Mouse (Mus musculus): ENCODE data around the gene Nat8f6. TPM values are rescaled to one million over a fixed set of nuclear protein-coding genes. Genes with fewer than 3 reads are reported as not detected.
"Not testable (repeated sequence)": the region's sequence is repeated elsewhere in the genome, so short reads cannot be mapped to it uniquely, and the experiment has no call there.

The Nat8f6 gene
- total RNA-seq, 2 experiments from 2014 or later, result not detected

DNA sequence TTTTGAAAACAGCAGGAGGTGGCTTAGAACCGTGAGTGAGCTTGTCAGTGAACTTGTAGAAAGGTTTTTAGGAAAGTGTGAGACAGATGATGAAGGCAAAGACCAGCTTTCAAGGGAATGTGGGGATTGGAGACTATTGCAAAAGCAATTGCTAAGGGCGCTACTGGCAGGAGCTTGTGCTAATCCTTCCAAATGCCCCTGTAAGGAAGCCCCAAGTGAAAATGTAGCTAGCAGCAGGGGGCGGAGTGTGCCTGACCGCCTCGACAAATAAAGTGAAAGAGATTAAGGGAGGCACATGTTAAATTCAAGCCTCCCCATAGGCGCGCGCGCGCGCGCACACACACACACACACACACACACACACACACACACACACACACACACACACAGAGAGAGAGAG is 16.6 kb upstream of the Nat8f6 start:
- intact Hi-C loops (cut with DNase I), result loop anchor here (5.0 to 10.0 kb wide), 2 partner anchors 55 to 167 kb away; no protein-coding TSS in a partner anchor
- DNase-seq, result not testable (repeated sequence)

GRCm38 (mm10) chr6:85836827-85837226 is 16.1 kb upstream of the Nat8f6 start:
- DNase-seq, result peak; percentile 47 to 51
- intact Hi-C loops (cut with DNase I), result loop anchor here (5.0 to 10.0 kb wide), 2 partner anchors 55 to 168 kb away; no protein-coding TSS in a partner anchor

DNA sequence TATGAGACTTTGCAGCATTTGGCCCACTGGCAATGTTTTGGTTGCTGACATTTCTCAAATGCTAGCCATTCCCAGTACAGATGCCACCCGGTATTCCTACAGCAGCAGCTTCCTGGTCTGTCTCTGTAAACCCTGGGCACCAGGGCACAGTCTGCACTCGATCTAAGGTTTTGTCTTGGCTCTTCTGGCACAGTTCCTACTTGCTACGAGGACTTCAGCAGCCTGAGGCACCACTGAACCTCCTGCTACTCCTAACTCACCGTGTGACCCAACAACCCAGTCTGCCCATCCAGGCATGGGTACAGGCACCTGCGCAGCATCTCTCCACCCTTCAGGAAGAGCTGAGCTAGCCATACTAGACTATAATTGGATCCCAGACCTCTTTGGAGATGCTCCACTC is 15.3 kb upstream of the Nat8f6 start:
- intact Hi-C loops (cut with DNase I), result loop anchor here (5.0 to 10.0 kb wide), 2 partner anchors 56 to 169 kb away; no protein-coding TSS in a partner anchor
- DNase-seq, result not testable (repeated sequence)

DNA sequence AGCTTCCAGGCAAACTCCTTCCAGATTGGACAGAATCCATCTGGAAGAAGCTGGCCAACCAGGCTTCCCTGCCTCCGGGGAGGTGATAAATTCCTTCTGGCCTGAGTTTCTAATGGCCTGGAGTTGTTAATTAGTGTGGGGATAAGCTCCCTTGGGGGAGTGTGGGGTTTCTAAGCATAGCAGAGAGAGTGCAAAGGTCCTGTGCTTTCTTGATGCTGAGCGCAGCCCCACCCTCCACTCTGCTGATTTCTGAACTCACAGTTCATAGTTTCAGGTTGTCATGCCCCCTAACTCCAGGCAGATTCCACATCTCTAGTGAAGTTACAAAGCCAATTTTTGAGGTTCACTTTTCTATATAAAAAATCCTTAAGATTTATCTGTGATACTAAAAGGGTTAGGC is 14.3 kb upstream of the Nat8f6 start:
- intact Hi-C loops (cut with DNase I), result loop anchor here (5.0 to 10.0 kb wide), 2 partner anchors 57 to 170 kb away; no protein-coding TSS in a partner anchor

DNA sequence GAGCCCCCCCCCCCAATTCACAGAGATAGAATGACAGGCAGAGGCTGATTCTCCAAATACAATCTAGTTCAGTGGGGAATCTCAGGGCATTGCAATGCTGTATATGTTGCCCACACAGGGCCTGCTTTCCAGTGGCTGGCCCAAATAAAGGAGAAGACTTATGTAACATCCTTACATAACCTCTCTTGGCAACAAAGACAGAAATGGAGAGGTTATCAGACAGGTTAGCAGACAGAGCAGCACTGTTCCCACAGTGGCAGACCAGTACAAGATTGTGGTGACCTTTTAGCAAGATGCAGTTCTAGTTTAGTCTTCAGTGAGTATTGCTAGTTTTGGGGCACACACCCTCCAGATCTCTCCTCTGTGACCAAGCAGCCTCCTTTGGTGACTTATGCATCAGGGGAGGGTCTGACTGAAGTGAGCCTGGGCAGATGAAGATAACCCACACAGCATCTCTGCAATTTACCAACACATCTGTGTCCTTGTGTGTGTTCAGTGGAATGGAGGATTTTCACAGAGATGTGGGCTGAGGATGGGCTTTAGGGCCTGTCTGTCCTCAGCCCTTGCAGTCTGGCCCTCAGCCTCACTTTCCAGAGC is 13.8 kb upstream of the Nat8f6 start:
- DNase-seq, result not testable (repeated sequence)
- intact Hi-C loops (cut with DNase I), result loop anchor here (5.0 to 10.0 kb wide), 3 partner anchors 58 to 170 kb away; partner anchors contain the start of gene Nat8f4

More for the DNA sequence above, 14.3 kb upstream of the Nat8f6 start:
- DNase-seq, result not testable (repeated sequence)

- no peak for DNase-seq
- intact Hi-C loops (cut with DNase I), result loop anchor here (5.0 to 10.0 kb wide), 2 partner anchors 70 to 173 kb away; partner anchors contain the start of gene Nat8f4
Observed at GRCm38 (mm10) chr6:85831796-85832321, 11.1 kb upstream of the Nat8f6 start, which contains the start of gene Nat8. Gene Nat8, minus strand, starts transcription at chr6:85832082.

- intact Hi-C loops (cut with DNase I), result no loop called here
- DNase-seq, result no peak
Observed at GRCm38 (mm10) chr6:85829462-85829861, 8.7 kb upstream of the Nat8f6 start.

GRCm38 (mm10) chr6:85825886-85826285 is 5.1 kb upstream of the Nat8f6 start:
- no peak for DNase-seq
- intact Hi-C loops (cut with DNase I), result no loop called here

DNA sequence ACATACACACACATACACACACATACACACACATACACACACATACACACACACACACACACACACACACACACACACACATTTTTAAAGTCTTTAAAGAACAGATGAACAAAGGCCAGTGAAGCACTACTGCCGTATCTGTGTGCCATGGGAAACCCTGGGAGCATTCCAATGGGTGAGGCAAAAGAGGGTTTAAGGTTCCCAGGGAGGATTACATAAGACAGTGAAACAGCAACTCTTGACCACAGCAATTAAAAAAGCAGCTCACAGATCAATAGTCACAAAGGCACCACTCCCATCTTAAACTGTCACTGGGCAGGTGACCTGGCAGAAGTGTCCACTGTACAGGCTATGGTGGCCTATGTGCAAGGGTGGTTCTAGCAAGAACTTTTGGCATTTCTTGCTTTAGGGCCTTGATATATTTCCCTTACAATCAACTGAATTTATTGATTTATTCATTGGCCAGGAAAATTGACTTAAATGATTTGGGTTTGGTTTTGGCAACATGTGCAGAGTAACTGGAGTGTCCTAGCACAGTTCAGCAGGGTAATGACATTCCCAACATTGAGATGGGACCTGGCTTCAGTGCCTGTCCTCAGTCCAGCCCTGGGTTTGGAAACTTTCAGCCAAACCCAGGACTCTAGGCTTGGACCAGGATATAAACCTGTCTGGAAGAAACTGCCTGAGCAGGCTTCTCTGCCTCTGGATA is 2.8 kb upstream of the Nat8f6 start:
- no peak for DNase-seq
- intact Hi-C loops (cut with DNase I), result no loop called here

GRCm38 (mm10) chr6:85822286-85822685 is 1.5 kb upstream of the Nat8f6 start:
- intact Hi-C loops (cut with DNase I), result no loop called here

DNA sequence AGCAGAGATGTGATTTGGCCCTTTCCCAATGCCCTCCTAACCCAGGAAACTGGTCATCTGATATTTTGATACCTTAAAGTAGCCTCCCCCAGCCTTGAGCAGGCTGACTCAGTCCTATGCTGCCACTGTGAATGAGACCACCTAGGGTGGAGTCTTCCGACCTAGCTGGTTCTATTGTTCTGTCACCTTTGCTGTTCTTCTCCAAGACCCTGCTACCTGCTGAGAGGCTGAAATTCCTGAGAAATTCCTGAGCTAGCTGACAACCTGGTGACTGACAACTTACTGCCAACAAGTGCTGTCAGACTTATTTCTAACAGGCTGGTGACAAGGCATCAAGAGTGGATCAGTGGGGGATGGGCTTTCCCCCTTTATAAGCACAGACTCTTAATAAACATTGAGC is 2.4 kb downstream of the Nat8f6 start:
- intact Hi-C loops (cut with DNase I), result no loop called here
- no peak for DNase-seq

More at GRCm38 (mm10) chr6:85822286-85822685, 1.5 kb upstream of the Nat8f6 start:
- DNase-seq, result no peak

DNA sequence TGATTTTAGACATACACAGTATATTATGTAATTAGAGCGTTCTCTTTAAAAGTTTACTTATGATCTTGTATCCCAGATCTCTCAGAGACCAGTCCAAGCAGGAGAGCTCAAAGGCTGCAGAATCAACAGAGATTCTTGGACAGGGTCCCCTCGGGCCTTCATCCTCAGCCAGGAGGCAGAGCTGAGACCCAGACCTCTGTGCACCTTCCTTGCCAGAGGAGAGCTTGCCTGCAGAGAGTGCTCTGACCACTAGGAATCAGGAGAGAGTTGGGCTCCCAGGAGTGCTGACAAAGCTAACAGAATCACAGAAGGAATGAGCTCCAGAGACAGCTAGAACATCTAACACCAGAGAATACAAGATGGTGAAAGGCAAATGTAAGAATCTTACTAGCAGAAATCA is 7.4 kb downstream of the Nat8f6 start:
- no peak for DNase-seq
- intact Hi-C loops (cut with DNase I), result no loop called here

DNA sequence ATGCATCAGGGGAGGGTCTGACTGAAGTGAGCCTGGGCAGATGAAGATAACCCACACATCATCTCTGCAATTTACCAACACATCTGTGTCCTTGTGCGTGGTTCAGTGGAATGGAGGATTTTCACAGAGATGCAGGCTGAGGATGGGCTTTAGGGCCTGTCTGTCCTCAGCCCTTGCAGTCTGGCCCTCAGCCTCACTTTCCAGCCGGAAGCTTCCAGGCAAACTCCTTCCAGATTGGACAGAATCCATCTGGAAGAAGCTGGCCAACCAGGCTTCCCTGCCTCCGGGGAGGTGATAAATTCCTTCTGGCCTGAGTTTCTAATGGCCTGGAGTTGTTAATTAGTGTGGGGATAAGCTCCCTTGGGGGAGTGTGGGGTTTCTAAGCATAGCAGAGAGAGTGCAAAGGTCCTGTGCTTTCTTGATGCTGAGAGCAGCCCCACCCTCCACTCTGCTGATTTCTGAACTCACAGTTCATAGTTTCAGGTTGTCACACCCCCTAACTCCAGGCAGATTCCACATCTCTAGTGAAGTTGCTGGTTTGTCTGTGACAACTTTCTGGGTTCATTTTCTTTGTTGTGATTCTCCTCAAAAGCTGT is 9.7 kb downstream of the Nat8f6 start:
- intact Hi-C loops (cut with DNase I), result not testable (repeated sequence)

DNA sequence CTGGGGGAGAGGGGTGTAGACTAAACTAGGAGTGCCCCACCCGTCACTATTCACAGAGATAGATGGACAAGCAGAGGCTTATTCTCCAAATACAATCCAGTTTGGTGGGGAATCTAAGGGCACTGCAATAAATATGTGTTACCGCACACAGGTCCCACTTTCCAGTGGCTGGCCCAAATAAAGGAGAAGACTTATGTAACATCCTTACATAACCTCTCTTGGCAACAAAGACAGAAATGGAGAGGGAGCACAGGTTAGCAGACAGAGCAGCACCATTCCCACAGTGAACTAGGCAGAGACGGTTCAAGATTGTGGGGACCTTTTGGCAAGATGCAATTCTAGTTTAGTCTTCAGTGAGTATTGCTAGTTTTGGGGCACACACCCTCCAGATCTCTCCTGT is 10.2 kb downstream of the Nat8f6 start:
- intact Hi-C loops (cut with DNase I), result not testable (repeated sequence)

More for the DNA sequence above, 9.7 kb downstream of the Nat8f6 start:
- not testable (repeated sequence) for DNase-seq

GRCm38 (mm10) chr6:85809784-85810183 is 11.0 kb downstream of the Nat8f6 start:
- intact Hi-C loops (cut with DNase I); DNase-seq: not testable (repeated sequence)

More for the DNA sequence above, 10.2 kb downstream of the Nat8f6 start:
- not testable (repeated sequence) for DNase-seq

- intact Hi-C loops (cut with DNase I); DNase-seq: not testable (repeated sequence)
Observed at GRCm38 (mm10) chr6:85803180-85803579, 17.6 kb downstream of the Nat8f6 start.

- peak in 1 of 2 experiments; percentile 36 for DNase-seq
- intact Hi-C loops (cut with DNase I), result not testable (repeated sequence)
Observed at GRCm38 (mm10) chr6:85765532-85765931, 55.2 kb downstream of the Nat8f6 start, which contains the start of gene Nat8f3. Gene Nat8f3, minus strand, starts transcription at chr6:85765754.

DNA sequence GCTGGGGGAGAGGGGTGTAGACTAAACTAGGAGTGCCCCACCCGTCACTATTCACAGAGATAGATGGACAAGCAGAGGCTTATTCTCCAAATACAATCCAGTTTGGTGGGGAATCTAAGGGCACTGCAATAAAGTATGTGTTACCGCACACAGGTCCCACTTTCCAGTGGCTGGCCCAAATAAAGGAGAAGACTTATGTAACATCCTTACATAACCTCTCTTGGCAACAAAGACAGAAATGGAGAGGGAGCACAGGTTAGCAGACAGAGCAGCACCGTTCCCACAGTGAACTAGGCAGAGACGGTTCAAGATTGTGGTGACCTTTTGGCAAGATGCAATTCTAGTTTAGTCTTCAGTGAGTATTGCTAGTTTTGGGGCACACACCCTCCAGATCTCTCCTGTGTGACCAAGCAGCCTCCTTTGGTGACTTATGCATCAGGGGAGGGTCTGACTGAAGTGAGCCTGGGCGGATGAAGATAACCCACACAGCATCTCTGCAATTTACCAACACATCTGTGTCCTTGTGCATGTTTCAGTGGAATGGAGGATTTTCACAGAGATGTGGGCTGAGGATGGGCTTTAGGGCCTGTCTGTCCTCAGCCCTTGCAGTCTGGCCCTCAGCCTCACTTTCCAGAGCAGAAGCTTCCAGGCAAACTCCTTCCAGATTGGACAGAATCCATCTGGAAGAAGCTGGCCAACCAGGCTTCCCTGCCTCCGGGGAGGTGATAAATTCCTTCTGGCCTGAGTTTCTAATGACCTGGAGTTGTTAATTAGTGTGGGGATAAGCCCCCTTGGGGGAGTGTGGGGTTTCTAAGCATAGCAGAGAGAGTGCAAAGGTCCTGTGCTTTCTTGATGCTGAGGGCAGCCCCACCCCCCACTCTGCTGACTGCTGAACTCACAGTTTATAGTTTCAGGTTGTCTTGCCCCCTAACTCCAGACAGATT is 57.4 kb downstream of the Nat8f6 start:
- intact Hi-C loops (cut with DNase I); DNase-seq: not testable (repeated sequence)

GRCm38 (mm10) chr6:85762678-85763077 is 58.1 kb downstream of the Nat8f6 start:
- DNase-seq; intact Hi-C loops (cut with DNase I): not testable (repeated sequence)
